Mouse (Mus musculus) embryonic facial prominence, embryonic 13.5 days (tissue): ENCODE measurements around the gene S100g. TPM values are rescaled to one million over a fixed set of nuclear protein-coding genes. Genes with fewer than 3 reads are reported as not detected.

Source experiments
- ATAC-seq: fragments of 200-750 bp; cut with Nextera tagmentation; 2 replicates; pipeline ENCODE4 v1.8.0; 2017; ENCODE audit warnings: low read depth; ENCODE audit not compliant: insufficient number of reproducible peaks, insufficient read depth, low FRiP score, low TSS enrichment
- H3K27ac ChIP-seq: fragments of 300-500 bp; sonication (generic); 2 replicates; pipeline ENCODE4 v1.5.1; 2015; ENCODE audit warnings: moderate library complexity, mild to moderate bottlenecking, inconsistent platforms
- H3K27me3 ChIP-seq: fragments of 300-500 bp; sonication (generic); 2 replicates; pipeline ENCODE4 v1.6.1; 2015; ENCODE audit warnings: mild to moderate bottlenecking, inconsistent platforms
- H3K36me3 ChIP-seq: fragments of 300-500 bp; sonication (generic); 2 replicates; pipeline ENCODE4 v1.6.1; 2015; ENCODE audit warnings: mild to moderate bottlenecking, inconsistent platforms
- H3K4me1 ChIP-seq: fragments of 300-500 bp; sonication (generic); 2 replicates; pipeline ENCODE4 v1.6.1; 2015; ENCODE audit warnings: inconsistent platforms
- H3K4me2 ChIP-seq: fragments of 300-500 bp; sonication (generic); 2 replicates; pipeline ENCODE4 v1.6.1; 2015; ENCODE audit warnings: moderate library complexity, mild to moderate bottlenecking, inconsistent platforms
- H3K4me3 ChIP-seq: fragments of 300-500 bp; sonication (generic); 2 replicates; pipeline ENCODE4 v1.5.1; 2015; ENCODE audit warnings: mild to moderate bottlenecking, inconsistent platforms
- H3K9ac ChIP-seq: fragments of 300-500 bp; sonication (generic); 2 replicates; pipeline ENCODE4 v1.6.1; 2015; ENCODE audit warnings: mild to moderate bottlenecking, inconsistent platforms
- H3K9me3 ChIP-seq: fragments of 300-500 bp; sonication (generic); 2 replicates; pipeline ENCODE4 v1.6.1; 2016; ENCODE audit warnings: inconsistent platforms
- WGBS: fragments of 180-500 bp; shearing (Covaris S2); methylation state at CpG from one replicate; pipeline ENCODE4 v1.1.7; 2015; ENCODE audit warnings: mixed read lengths; 5-methylcytosine and 5-hydroxymethylcytosine counted together
- polyA plus RNA-seq: library from polyadenylated mRNA; unstranded; fragments of >200 nt; fragmentation: Nextera tagmentation; extraction: Ambion mirVana; gene quantifications from 2 replicates; pipeline ENCODE4 v1.2.1, GENCODE M21; 2015

Gene S100g
- polyA plus RNA-seq, 1 experiment from 2014 or later, result 0.49 TPM

- H3K4me3 ChIP-seq, result no peak overlapping the region
- ATAC-seq, result no peak
- H3K9me3 ChIP-seq, result no peaks in the 10 kb centered on the region
- no peak overlapping the region for H3K27ac ChIP-seq
- no peak overlapping the region for H3K9ac ChIP-seq
- peaks cover 6% of the 10 kb centered on the region; the same call in 1 of the 2 replicates for H3K36me3 ChIP-seq
- no peak overlapping the region for H3K4me2 ChIP-seq
- H3K27me3 ChIP-seq, result no peaks in the 10 kb centered on the region
- no peaks in the 10 kb centered on the region for H3K4me1 ChIP-seq
- WGBS, result 89% methylated on average over 8 of the region's 8 CpGs
These were observed 42.8 kb downstream of the S100g start for GRCm38 (mm10) chrX:162921487-162922125.

- H3K27ac ChIP-seq, result no peak overlapping the region
- no peaks in the 10 kb centered on the region for H3K4me1 ChIP-seq
- no peak overlapping the region for H3K4me3 ChIP-seq
- no peak for ATAC-seq
- H3K36me3 ChIP-seq, result peaks cover 9% of the 10 kb centered on the region
- no peaks in the 10 kb centered on the region for H3K9me3 ChIP-seq
- no peak overlapping the region for H3K9ac ChIP-seq
- no peaks in the 10 kb centered on the region for H3K27me3 ChIP-seq
- H3K4me2 ChIP-seq, result no peak overlapping the region
- 37% methylated on average over 5 of the region's 5 CpGs for WGBS
These were observed 48.7 kb downstream of the S100g start for GRCm38 (mm10) chrX:162915697-162916096.

- no peaks in the 10 kb centered on the region for H3K27me3 ChIP-seq
- no peak for ATAC-seq
- no peak overlapping the region for H3K9ac ChIP-seq
- no peak overlapping the region for H3K4me3 ChIP-seq
- H3K4me1 ChIP-seq, result no peaks in the 10 kb centered on the region
- 90% methylated on average over 3 of the region's 3 CpGs for WGBS
- H3K36me3 ChIP-seq, result peaks cover 17% of the 10 kb centered on the region
- H3K27ac ChIP-seq, result no peak overlapping the region
- H3K4me2 ChIP-seq, result no peak overlapping the region
- H3K9me3 ChIP-seq, result no peaks in the 10 kb centered on the region
These were observed 50.7 kb downstream of the S100g start for GRCm38 (mm10) chrX:162913651-162914050.

Other genes with a start within 250 kb of the S100g start
- 435 and 458 TPM in 2 replicates for gene Rbbp7, start 204.2 kb downstream of the S100g start, polyA plus RNA-seq
- 16.7 and 19.5 TPM in 2 replicates for gene Txlng, start 135.1 kb downstream of the S100g start, polyA plus RNA-seq
- 45.0 and 48.6 TPM in 2 replicates for gene Syap1, start 76.2 kb downstream of the S100g start, polyA plus RNA-seq
- 78.8 and 90.8 TPM in 2 replicates for gene Ctps2, start 63.4 kb downstream of the S100g start, polyA plus RNA-seq